Mouse (Mus musculus) brain, embryonic 14.5 days (tissue): Measurements from ENCODE around the gene Bbip1.

ENCODE experiments used
- CTCF ChIP-seq: fragments of 200-500 bp; IDR thresholded peaks from 2 replicates; pipeline ENCODE4 v1.5.1; 2012; ENCODE audit warnings: inconsistent platforms, mild to moderate bottlenecking, moderate library complexity, borderline replicate concordance; ENCODE audit not compliant: insufficient read depth, insufficient read length; ENCODE audit errors: extremely low read depth
- POLR2A ChIP-seq: fragments of 200-500 bp; IDR thresholded peaks from 2 replicates; pipeline ENCODE4 v1.6.1; 2012; ENCODE audit warnings: mild to moderate bottlenecking, inconsistent platforms, borderline replicate concordance; ENCODE audit not compliant: poor library complexity, insufficient read depth, insufficient read length, severe bottlenecking; ENCODE audit errors: extremely low read depth

DNA sequence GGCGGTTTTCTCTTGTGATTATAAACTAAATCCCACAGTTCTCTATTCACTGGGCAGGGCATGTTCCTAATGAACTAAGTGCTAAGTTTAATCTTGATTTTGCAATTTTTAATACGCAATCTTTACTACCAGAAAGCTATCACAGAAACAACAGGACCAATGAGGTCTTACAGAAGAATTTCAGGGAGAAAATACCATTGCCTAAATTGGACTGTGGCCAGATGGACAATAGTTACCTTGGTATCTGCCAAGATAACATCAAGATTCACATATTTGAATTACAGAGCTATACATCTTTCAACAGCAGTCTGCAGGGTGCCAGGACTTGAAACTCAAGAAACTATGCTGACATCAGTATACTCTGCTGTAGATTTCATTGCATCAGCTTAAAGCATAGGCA is 2.1 kb downstream of the Bbip1 start:
- TF ChIP-seq POLR2A (no peak), CTCF (no peak)
